Mouse (Mus musculus): ENCODE data around the gene Kcnt2.
A peak's percentile ranks its signal among the peaks of the same experiment; 100 is the strongest.

The Kcnt2 gene

GRCm38 (mm10) chr1:140245876-140246597 is at the start of gene Kcnt2:
Gene Kcnt2, plus strand, starts transcription at chr1:140246158.
- DNase-seq: peak; percentile 46

DNA sequence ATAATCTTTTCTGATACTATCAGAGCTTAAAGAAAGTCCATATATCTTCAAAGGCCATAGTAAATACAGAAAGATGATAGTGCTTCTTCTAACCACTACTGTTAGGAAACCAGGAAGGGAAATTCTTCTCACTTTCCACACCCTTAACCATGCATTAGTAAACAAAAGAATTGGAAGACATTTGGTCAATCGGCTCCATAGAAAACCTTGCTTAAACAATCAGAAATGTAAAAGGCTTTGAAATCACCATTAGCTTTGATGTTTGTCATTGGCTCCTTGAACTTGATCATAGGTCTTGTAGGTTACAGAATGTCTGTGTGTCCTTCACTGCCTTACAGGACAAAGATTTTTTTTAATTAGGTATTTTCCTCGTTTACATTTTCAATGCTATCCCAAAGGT is 40.6 kb upstream of the Kcnt2 start:
- DNase-seq: no peak

DNA sequence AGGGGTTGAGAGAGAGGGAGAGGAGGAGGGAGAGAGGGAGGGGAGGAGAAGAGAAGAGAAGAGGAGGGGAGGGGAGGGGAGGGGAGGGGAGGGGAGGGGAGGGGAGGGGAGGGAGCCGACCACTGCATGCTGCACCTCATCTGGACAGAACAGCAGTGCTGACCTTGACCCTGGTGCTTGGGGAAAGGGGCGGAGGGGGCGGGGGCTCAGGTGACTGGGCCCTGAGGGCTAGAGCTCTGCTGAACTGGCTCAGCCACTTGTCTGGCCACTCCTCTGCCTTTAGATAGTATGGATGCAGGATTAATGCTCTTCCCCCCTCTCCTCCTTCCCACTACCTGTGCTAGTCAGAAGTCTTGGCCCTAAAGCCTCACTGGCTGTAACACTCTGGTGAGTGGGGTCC is 20.7 kb upstream of the Kcnt2 start:
- no peak for DNase-seq

- DNase-seq: no peak
Measured at GRCm38 (mm10) chr1:140226673-140227072, 19.3 kb upstream of the Kcnt2 start.

GRCm38 (mm10) chr1:140245465-140245864 is 493 bp upstream of the Kcnt2 start:
- peak; percentile 70 for DNase-seq

DNA sequence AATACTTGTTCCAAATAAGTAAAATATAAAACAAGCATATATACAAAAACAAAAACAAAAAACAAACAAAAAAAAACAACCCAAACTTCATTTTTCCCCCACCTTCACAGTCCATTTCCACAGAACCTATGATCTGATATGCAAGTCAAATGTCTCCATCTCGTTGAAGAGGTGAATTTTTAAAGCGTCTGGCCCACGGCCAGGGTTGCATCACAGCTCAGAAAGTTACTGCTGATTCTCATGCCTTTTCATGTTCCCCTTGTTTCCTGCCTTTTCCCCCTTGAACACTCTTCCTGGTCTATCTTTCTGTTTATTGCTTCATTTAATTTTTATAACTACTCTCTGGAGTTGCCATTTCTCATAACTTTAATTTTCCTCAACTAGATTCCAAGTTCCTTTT is 18.7 kb downstream of the Kcnt2 start:
- peak; percentile 18 for DNase-seq

- DNase-seq: no peak
Measured at GRCm38 (mm10) chr1:140266047-140266446, 20.1 kb downstream of the Kcnt2 start.

DNA sequence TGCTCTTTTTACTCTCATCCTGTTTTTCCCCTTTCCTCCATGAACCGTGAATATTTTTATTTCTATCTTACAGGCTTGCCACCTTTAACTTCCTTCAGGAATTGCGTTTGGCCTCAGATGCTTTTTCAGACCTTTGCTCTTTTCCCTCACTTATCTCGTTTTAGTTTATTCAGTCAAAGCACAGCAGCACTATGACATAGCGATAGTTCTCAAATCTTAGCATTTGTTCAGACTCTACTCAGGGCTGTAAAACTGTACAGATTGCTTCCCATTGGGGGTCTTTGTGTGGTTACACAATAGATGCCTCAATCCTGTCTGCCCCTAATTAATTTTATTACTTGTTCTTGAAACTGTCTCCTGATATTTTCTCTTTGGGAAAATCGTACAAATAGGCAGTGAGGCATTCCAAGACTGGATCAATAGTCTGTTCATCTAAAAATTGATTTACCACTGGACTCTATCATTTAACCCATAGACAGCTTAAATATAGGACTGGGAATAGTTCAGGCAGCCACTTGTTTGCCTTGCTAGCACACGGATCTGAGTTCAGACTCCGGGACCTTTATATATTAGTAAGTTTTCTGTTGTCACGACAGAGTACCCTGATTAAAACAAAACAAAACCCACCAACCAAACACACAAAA is 20.8 kb downstream of the Kcnt2 start:
- no peak for DNase-seq

DNA sequence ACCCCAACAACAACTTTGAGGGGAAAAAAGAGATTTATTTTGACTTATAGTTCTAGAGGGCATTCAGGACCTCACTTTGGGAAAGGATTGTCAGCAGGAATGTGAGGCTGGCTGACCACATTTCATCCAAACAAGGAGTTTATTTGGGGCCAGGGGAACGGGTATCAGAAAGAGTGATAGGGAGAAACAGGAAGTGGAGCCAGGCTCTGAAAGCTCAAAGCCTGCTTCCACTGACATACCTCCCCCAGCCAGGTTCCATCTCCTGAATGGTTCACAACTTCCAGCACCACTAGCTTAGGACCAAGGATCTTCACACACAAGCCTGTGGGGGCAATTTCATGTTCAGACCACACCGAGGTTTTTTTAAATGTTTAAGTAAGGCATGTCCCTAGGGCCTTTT is 21.3 kb downstream of the Kcnt2 start:
- no peak for DNase-seq

DNA sequence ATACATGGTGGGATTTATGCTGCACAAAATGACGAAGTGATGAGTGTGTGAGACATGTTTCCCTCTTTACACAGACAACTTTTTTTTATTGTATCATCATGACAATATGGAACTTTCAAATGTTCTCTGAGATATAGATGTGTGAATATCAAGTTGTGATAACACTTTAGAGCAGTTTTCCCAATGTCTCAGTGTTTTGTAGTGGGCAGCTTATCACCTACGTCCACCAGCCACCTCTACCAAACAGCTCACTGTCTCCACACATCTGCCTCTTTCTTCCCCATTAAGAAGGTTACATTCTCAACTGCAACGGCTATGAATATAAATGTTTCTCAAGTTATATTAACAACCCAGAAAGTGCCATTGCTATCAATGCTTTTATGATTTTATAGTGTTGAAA is 27.7 kb downstream of the Kcnt2 start:
- DNase-seq: no peak

GRCm38 (mm10) chr1:140275813-140276212 is 29.9 kb downstream of the Kcnt2 start:
- no peak for DNase-seq

DNA sequence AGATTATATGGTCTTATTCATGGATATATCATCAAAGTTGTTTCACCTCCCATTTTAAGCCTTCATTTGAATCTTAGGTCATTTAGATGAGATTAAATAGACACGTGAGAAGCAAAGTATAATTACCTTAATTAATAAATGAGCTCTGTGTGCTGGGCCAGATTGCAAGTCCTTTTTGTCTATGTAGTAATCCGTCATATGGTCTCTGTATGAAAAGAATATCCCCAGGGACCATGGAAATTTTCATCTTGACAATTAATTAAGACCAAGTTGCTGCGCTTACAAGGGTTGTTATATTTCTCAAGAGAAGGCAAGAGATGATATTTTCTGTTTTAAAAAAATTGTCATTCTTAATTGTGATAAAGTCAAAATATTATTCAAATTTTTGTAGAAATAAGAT is 47.2 kb downstream of the Kcnt2 start:
- DNase-seq: no peak

DNA sequence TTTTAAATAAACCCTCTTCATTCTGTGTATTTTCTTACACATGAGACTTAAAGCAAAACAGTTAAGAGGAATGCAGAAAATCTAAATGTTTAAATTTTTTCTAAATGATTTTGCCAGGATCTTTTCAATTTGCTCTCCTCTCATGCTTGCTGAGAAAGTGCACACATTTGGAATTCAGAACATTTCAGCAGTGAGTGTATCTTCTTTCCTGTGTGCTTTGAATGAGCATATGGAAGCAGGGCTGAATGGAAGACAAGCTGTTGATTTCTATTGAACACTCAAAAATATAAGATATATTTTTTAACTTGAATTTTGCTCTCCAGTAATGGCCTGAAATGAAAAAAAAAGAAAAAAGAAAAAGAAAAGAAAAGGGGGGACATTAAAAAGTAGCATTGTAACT is 49.5 kb downstream of the Kcnt2 start:
- no peak for DNase-seq

DNA sequence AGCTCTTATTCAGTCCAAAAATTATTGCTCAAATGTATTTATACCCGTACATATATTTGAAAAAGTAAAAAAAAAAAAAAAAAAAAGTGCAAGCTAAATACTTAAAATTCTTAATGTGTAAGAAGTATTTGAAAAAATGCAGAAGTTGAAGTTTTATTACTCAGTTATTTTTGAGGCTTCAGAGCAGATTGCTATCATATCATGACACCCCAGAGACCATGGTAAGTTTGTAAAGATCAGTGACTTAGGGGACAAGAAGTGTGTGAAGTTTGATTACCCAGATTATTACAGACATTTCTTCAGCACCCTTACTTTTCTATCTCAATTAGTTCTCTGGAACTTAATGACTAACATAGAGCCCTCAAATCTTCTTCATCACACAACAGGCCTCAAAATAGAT is 58.3 kb downstream of the Kcnt2 start:
- no peak for DNase-seq

- DNase-seq: no peak
Measured at GRCm38 (mm10) chr1:140305344-140305743, 59.4 kb downstream of the Kcnt2 start.

- no peak for DNase-seq
Measured at GRCm38 (mm10) chr1:140306339-140306738, 60.4 kb downstream of the Kcnt2 start.

- no peak for DNase-seq
Measured at GRCm38 (mm10) chr1:140310739-140311138, 64.8 kb downstream of the Kcnt2 start.

DNA sequence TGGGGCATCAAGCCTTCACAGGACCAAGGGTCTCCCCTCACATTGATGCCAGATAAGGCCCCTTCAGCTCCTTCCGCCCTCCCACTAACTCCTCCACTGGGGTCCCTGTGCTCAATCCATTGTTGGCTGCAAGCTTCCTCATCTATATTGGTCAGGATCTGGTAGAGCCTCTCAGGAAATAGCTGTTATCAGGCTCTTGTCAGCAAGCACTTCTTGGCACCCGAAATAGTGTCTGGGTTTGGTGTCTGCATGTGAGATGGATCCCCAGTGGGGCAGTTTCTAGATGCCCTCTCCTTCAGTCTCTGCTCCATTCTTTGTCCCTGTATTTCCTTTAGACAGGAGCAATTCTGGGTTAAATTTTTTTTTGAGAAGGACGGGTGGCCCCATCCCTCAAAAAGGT is 79.1 kb downstream of the Kcnt2 start:
- no peak for DNase-seq

DNA sequence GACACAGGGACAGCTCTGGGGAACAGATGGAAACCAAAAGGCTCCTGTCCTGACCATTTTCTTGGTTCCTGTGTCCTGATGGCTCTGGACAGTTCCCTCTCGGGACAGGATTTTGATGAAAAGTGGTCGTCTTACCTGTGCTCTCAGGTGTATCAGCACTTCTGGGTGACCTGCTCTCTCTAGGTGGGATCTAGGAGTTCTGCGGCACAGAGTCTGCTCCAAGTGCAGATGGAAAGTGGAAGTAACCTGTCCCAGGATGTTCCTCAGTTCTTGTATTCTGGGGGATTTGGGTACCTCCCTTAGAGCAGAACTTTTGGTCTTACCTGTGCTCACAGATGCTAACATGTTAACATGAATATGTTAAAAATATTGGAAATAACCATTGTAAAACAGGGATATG is 80.8 kb downstream of the Kcnt2 start:
- no peak for DNase-seq

- DNase-seq: no peak
Measured at GRCm38 (mm10) chr1:140333702-140334101, 87.7 kb downstream of the Kcnt2 start.

DNA sequence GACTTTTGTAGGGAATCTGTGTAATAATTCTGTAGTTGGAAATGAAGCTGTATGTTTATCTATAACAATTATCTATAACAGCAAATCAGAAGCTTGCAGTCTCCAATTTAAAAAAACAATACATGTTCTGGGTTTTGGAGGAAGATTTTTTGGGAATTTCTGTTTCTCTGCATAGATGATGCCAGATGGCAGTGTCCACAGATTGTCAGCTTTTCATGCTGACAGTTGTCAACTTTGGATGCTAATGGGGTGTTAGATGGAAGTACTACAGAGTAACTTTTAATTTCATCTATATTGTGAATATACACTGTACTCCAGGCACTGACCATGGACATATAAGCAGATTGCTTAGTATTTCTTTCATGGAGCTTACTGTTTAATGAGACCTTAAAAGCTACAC is 92.5 kb downstream of the Kcnt2 start:
- no peak for DNase-seq

DNA sequence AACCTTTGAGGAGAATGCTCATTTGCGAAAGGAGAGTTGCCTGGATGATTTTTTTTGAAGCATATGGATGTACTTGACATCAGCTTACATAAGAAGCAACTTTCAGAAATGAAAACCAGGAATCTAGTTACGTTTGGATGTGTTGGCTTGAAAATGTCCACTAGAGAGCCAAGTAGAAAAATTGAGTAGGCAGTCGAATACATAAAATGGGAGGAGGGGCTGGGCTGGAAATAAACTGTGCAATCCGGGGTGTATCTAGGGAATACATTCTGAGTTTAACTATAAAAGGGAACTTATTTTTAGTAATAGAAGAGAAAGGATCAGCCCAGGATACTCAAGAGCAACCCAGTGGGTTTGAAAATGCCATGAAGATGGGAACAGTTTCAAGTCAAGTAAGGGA is 93.4 kb downstream of the Kcnt2 start:
- DNase-seq: no peak

DNA sequence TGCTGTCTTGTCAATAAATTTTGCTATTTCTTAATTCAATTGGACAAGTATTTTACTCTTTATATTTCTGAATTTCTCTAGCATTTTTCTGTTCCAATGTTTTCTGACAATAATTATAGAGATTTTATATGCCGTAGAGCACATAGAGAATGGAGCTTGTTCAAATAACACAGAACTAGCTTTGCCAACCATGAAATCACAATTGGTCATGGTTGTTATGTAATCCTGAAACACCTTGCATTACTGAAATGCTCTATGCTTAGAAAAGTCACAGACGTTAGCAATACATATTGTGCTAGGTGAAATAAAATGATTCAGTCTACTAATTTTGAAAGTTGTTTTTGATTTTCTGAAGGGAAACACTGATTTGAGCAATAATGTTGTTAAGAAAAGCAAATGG is 118.8 kb downstream of the Kcnt2 start:
- DNase-seq: no peak

DNA sequence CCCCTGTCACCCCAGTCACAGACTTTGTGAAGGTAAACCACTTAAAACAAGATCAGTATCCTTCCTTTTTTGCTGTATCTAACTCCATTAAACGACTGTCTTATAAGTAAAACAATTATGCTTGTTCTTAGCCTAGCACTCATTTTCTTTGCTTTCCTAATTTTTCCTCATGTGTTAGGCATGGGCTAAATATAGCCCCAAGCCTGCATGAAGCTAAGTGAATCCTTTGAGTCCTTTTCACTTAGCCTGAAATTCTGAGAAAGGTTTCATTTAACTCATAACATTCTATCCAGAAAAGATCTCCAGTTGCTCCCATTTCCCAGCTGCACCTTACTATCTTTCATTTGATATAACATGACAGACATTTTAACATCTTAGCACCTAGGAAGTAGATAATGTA is 127.6 kb downstream of the Kcnt2 start:
- DNase-seq: no peak

- DNase-seq: no peak
Measured at GRCm38 (mm10) chr1:140378791-140379190, 132.8 kb downstream of the Kcnt2 start.

All from kidney, postnatal 14 days (tissue).